Mouse (Mus musculus): Measurements from ENCODE around the gene Tenm2.

Tenm2 gene

GRCm38 (mm10) chr11:36694810-36695209, 541.0 kb downstream of the Tenm2 start:
- no peak for DNase-seq (ENCODE audit: low spot score)

DNA sequence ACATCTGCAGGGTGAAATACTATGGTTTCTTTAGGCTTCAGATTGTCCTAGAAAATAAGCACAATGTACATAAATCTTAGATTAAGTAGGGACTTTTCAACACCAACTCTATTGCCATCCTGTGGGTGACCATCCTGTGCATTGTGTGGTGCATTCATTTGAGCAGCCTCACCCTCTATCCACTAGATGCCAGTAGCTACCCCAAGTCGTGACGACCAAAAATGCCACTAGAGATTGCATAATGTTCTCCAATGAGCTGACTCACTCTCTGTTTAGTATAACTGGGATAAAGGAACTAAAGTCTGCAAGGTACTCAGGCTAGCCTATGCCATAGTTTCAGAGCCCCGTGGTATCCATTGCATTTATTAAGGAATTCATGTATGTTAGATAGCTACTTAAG, 543.1 kb downstream of the Tenm2 start:
- no peak for DNase-seq (ENCODE audit: low spot score)

DNA sequence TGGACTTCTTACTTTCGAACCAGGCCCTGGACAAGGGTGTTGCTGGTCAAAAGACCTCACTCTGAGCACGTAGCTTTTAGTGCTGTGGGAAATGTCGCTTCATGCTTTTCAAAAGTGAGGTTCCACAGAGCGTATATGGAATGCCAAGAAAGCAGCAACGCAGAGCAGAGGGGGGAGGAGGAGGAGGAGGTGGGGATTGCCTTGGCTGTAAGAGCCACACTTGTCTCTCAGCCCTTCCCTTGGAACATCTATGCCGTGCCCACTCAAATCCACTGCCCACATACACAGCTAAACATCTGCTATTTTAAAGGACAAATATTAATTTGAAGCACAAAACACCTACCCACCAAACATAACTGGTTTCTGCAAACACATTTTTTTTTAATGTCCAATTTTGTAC, 544.9 kb downstream of the Tenm2 start:
- no peak for DNase-seq (ENCODE audit: low spot score)

DNA sequence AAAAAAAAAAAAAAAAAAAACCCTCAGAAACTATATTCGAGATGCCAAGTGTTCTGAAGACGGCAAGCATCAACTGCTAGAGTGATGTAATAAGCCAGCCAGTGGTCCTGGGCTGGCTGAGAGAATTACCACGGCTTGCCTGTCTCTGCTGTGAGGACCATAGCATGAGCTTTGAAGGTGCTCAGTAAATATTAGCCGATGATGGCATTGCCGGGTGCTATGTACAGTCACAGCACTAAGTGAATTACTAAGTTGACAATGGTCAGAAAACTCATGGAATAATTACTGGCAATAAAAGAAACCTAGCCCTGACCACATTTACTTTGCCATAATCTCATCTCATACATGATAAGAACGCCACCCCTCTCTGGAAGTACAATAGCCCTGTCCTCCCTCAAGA, 549.5 kb downstream of the Tenm2 start:
- DNase-seq (ENCODE audit: low spot score) = no peak

DNA sequence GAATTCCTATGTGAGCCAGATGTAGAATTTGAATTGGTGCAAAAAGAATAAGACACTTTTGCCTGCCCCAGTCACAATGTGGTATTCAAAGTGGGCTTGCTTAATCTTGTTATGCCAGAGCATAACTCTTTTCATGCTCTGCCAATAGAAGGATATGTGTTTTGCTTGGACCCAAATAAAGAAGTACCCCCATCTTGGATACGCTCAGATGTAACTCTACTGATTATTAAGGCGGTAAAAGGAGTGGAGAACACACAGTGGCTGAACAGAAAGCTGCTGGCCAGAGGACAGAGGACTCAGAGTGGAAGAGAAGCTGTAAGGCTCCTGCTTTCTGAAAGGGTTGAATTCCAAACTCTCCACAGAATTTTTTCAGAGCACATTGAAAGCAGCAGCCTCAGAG, 556.4 kb downstream of the Tenm2 start:
- DNase-seq (ENCODE audit: low spot score) = no peak

- DNase-seq (ENCODE audit: low spot score) = no peak
Measured at GRCm38 (mm10) chr11:36678542-36678941, 557.2 kb downstream of the Tenm2 start.

DNA sequence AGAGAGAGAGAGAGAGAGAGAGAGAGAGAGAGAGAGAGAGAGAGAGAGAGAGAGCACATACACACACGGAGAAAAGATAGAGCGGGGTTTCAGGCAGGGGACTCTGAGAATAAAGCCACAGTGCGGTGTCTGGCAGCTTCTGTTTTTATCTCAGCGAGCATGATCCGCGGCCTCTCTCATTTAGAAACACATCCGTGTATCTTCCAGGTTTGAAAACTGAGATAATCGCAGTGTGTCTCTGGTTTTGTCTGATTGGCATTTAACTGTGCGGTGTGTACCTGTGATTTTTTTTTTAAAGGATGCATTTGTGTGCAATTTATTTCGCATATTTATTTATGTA, 557.7 kb downstream of the Tenm2 start:
- DNase-seq (ENCODE audit: low spot score) = no peak

DNA sequence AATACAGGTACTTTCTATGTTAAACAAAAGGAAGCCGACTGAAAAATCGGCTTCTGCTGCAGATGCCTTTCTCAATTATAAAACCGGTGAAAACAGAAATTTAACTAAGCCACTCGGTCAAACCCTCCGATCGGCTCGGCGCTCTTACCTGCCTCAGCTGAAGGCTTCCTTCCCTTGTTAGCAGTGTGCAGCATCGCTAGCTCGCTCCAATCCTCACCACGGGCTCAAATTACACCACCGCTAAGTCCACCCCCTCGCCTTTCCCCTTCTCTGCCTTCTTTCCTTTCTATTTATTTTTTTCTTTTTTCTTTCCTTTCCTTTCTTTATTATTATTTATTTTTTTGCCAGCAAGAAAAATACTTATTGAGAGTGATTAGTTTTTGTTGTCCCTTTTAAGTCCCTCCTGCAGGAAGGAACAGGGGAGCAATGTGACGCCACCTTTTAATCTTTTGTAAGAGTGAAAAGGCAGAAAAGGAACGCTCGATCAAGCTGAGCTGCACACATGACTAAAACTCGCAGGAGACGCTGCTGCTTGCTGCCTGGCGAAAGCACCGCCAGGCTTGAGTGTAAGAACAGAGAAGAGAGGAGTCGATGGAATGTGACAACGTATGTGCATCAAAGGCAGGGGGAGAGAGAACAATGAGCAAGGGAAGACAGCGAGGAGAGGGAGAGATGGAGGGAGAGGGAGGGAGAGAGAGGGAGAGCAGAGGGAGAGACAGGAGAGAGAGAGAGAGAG, 558.3 kb downstream of the Tenm2 start:
- DNase-seq (ENCODE audit: low spot score) = peak; percentile 8

DNA sequence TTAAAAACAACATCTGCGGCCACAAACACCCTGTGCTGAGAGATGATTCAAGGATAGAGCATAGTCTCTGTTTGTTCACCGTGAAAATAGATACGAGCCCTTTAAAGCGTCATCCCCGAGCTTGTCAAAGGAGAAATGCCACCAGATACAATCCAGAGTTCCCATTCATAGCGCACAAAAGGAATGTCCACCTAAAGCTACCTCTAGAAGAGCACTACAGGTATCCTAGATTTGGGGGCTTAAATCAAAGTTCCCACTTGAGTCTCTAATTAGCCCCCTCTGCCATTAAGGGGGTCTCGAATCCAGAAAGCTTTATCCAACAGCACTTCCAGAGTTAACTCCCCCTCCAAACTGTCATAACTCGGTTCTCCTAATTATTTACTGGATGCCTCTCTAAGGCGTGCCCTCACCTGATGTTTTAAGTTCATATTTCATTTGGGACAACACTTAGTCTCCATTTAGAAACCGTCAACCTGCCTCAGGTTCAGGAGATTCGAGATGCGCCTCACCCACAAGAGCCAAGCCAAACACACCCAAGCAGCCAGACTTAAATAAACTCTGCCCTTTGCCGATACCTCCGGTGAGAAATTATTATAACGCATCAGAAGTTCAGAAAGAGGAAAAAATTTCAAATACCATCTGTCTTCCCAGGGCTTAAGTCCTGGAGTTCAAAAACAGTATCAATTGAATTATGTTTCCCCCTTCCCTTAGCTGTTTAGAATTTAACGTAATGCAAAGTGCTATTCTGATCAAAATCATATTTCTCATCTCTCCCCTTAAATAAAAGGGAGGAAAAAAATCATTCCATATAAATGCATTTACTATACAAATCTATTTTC, 559.1 kb downstream of the Tenm2 start:
- DNase-seq (ENCODE audit: low spot score) = no peak

DNA sequence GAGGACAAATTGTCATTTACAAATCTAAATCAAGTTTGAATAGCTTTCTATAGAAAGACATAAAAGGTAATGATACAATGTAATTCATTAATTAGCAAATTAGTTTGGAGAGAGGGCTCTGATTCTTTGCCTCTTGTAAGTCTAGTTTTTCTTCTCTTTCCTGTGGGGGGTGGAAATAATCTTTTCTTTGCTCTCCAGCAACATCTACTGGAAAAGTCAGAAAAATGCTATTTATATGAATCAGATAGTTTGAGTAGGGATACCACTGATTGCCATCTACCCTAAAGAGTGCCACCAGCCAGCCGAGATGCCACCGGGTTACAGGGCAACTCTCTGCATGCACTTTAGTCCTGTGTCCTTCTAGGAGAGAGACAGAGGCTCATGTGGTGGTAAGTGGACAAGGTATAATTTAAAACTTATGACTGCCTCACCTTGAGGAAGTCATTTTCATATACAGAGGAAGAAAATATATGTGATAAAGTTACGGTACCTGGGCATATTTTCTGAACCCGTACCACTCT, 560.8 kb downstream of the Tenm2 start:
- no peak for DNase-seq (ENCODE audit: low spot score)

GRCm38 (mm10) chr11:36674141-36674540, 561.6 kb downstream of the Tenm2 start:
- no peak for DNase-seq (ENCODE audit: low spot score)

DNA sequence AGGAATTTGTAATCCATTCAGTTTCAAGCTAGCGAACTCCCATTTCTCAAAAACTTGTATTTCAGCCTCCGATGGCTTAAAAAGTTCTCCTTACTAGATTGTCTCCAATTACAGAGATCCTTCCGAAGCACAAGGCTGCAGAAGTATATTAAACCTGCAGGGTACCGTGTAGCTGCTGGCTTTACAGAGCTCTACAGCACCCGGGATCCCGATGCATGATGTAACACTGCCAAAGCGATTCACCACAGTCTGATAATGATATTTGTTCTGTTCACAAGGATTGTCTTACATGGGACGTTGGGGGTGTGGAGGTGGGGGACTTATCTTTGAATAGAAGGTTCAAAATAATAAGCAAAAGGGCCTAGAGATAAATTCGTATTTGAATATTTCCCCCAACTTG, 564.6 kb downstream of the Tenm2 start:
- no peak for DNase-seq (ENCODE audit: low spot score)

GRCm38 (mm10) chr11:36664026-36664425, 571.7 kb downstream of the Tenm2 start:
- no peak for DNase-seq (ENCODE audit: low spot score)

DNA sequence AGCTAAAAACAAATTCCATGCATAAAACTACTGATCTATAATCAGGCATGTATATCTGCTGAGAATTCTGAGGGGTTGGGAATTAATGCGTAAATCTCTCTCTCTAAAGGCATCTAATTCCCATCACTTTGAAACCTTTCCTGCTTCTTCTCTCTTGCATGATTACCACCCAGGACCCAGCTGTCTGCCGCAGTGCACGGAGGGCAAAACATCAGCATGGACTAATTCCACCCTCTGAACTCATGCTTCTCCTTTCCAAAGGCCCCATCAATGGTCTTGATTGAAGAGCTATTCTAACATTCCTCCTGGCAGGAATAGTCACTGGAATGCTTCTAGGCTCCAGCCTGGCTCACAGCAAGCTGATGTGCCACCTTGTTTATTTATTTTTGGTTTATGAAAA, 572.2 kb downstream of the Tenm2 start:
- no peak for DNase-seq (ENCODE audit: low spot score)

- DNase-seq (ENCODE audit: low spot score) = no peak
Measured at GRCm38 (mm10) chr11:36653656-36654323, 582.0 kb downstream of the Tenm2 start.

DNA sequence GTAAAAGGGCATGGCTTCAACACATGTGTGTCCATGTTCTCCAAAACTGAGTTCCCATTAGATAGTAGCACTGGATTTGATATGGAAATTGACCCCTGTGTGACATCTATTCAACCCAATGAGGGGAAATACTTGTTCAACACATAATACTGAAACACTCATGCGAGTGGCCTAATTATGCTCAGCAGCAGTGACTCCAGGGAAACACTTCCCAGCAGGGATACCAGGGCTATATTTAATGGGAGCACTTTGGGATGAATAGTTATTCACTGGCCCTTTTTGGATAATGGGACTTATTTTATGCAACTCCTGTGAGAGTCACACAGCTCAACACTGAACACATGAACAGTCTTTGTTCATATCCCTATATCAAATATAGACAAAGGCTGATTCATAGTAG, 588.6 kb downstream of the Tenm2 start:
- no peak for DNase-seq (ENCODE audit: low spot score)

DNA sequence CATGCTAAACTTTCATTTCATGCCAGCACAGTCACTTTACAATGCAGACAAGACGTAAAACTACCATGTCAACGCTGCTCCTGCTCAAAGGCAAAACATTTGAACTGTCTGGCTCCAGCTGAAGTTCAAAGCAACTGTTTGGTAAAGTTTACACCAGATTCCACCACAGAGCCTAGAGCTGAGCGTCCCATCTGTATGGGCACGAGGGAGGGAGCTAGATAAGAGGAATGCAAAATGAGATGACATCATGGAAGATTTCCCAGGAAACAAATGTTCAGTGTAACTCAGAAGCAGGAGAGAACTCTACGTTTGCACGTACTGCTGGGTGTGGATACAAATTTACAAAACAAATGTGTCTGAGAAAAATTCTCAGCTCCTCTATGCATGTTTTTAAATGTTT, 600.7 kb downstream of the Tenm2 start:
- DNase-seq (ENCODE audit: low spot score) = no peak

- no peak for DNase-seq (ENCODE audit: low spot score)
Measured at GRCm38 (mm10) chr11:36632201-36632600, 603.6 kb downstream of the Tenm2 start.

DNA sequence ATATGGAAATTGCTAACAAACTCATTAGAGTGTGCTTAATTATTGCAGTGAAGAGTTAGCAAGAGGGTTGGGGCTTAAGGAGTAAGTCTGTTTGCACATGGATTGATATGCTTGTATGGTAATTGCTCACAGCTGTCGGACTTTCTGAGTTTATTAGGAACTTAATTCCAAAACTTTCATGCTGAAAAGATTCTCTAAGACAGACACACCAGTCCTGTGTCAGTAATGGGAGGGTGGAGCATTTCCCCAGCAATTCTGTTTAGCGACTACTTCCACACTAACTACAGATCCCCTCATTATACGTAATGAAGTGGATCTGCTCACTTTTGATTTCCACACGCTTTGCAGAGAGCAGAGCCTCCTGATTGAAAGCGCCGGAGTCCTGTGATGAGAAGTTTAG, 622.0 kb downstream of the Tenm2 start:
- DNase-seq (ENCODE audit: low spot score) = no peak

DNA sequence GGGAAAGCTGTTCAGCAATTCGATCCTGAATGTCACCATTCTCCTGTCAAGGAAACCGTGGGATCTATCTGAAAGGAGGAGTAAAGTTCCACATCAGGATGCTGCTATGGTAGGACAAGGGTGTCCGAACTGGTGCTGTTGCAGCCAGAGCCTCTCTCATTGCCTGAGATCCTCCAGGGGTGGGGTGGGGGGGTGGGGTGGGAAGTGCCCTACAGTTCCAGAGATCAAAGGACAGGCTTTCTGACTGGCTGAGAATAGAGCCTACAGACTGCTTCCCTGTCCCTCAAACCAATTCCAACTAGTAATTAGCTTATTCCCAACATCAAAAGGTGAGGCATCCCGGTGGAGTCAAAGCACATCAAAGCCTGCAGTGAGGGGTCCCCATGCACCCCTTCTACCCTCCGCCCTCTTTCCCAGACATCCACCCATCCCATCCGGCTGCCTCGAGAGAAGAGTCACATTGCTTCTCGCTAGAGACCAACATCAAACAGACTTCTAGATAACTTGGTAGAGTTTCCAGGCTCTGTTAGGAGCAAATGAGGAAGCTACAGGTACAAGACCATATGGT, 630.9 kb downstream of the Tenm2 start:
- no peak for DNase-seq (ENCODE audit: low spot score)

DNA sequence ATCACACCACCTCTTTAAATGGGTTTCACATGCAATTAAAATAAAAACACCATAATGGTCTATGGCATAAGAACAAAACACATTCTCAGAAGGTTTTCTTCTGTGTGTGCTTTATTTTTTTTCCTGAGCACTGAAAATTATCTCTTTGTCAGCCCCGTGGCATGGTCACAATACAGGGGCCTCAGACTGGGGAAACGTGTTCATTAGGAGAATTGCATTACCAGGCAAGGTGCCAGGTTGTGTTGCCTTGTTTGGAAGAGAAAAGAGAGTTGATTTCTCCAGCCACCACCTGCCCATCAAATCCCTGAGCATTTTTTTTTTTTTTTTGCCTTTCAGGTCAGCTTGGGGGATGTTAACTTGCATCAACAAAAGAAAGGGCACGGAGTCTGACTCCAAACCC, 631.5 kb downstream of the Tenm2 start:
- no peak for DNase-seq (ENCODE audit: low spot score)

- DNase-seq (ENCODE audit: low spot score) = no peak
Measured at GRCm38 (mm10) chr11:36592471-36592870, 643.3 kb downstream of the Tenm2 start.

DNA sequence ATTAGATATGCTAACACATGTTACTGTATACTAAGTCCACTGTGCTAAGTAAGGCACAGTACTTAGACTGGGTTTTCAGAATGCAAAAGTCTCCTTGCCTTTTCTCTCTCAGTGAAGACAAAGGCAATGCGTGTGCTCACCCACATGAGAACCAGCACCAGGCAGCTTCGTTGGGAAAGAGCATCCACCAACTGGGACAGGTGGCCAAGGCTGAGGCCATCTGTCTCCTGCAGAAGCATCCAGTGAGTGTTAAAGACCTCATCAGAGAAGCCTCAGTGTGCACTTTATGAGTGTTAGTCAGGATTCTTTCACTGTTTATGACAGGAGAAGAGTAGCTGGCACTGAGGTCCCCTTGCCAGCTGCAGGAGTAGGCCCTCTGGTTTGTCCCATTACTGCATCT, 669.6 kb downstream of the Tenm2 start:
- DNase-seq (ENCODE audit: low spot score) = no peak

Measured in urinary bladder, postnatal 14 days (tissue).